Mouse (Mus musculus) kidney, postnatal 36 days (tissue): Measurements from ENCODE around the gene Ssr2.
"Not testable (repeated sequence)": the region's sequence is repeated elsewhere in the genome, so short reads cannot be mapped to it uniquely, and the experiment has no call there.

Experiments used
- DNase-seq, 2 experiments: peaks; one replicate each; pipeline ENCODE4 v3.0.0; 2021 to 2022; ENCODE audit warnings: mixed read lengths in 2 of 2

The Ssr2 gene

DNA sequence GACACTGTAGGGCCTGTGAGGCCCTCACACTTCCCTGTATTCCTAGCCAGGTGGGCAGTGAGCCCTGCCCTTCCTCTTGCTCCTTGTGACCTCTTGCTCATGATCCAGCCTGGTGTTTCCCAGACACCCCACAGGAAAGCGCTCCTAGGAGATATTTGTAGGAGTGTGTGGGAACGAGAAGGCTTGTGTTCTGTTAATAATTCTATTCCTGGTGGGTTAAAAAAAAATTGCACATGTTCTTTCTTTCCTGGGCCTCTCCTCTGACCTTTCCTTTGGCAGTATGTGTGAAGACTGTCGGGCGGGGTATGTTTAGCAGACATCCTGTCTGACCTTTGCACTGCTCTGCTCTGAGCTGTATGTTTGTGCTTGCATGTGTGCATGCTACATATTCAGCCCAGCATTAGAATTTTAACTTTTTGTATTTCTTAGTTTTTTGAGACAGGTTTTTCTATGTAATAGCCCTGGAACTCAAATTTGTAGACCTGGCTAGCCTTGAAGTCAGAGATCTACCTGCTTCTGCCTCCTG lies 9.1 kb upstream of the Ssr2 start:
- DNase-seq = peak; percentile 29 to 36

DNA sequence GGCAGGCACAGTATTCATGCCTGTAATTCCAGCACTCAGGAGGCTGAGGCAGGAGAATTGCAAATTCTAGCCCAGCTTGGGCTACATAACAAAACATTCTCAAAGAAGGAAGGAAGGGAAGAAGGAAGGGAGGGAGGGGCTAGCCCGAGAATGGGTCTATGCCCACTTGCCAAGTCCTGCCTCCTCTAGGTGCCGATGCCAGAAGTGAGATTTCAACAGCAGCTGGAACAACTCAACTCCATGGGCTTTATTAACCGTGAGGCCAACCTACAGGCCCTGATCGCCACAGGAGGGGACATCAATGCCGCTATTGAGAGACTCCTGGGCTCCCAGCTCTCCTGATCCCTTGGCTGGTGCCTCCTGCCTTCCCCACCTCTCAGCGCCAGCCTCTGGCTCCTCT lies 7.8 kb upstream of the Ssr2 start:
- DNase-seq = no peak

DNA sequence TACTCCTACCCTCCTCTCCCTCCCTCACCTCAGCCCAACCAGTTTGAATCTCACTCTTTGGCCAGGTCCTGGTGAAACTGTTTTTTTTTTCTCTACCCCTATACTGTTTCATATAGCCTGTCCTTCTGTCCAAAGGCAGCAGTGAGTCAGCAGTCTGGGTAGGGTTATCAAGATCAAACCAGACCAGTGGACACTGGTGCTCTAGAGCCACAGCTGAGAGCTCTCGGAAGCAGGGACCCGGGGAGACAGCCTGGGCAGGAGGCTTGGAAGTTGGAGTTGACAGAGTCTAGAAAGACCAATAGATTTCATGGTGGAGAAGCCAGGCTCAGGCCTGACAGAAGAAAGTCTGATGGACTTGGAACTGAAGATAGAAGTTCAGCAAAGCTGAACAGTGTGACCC lies 7.1 kb upstream of the Ssr2 start:
- DNase-seq = no peak

DNA sequence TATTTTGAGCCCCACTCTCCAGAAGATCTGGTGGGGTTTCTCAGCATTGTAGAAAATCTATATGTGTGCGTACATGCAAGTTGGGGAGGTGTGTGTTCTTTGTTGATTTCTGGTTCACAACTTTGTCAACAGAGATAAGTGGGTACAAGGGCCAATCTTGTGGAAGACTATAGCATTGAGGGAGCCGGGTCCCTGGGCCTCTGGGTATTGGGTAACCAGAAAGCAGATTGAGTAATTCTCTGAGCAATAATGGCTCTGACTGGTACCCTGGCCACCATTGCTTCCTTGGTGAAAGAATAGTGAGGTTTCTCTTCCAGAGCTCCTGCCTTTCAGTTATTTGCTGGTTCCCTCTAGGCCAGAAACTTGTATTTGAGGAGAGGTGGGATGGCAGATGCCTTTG lies 6.6 kb upstream of the Ssr2 start:
- no peak for DNase-seq

DNA sequence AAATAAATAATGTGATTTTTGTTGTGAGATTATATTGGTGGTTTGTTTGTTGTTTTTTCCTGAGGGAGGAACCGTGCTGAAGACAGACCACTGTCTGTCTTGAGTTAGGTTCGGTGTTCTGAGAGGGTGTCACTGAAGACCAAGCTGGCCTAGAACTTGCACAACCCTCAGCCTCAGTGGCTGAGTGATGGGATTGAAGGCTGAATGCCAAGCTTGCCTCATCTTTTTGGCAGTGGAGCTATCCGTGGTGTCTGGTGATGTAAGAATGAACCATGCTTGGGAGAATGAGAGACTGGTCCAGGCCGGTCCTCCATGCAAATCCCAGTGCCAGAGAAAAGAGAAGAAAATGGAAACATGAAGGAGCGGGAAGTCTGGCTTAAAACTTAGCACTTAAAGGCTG lies 6.0 kb upstream of the Ssr2 start:
- no peak for DNase-seq

DNA sequence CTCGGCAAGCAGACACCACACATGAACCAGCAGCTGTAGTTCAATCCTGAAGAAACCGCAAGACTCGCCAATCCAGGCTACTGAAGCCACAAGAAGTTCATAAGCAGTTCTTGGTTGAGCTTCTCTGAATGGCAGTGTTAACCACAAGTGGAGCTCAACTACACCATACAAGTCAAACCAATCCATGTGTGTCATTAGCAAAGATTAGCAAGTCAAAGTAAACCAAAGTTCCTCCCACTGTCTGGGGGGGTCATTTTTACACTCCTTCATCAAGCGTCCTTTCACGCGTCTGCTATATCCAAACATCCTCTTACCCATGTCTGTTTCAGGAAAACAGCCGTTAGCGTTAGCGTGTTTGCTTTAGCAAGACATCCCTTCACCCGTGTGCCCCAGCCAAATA lies 5.3 kb upstream of the Ssr2 start:
- DNase-seq = no peak

DNA sequence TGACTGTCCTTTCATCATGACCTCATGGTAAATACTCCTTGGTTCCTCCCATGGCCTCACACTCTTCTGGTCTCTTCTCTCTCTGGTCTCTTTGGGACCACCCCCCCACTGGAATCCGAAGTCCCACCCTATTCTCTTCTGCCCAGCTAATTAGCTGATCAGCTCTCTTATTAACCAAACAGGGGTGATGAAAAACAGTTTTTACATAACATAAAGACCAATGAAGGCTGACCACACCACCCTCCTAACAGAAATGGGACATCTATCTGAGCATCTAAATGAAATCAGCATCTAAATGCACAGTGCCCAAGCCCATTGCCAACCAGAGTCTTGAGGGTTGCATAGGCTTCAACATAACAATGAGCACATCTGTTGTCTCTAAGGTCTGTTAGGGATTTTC lies 3.8 kb upstream of the Ssr2 start:
- DNase-seq = no peak

DNA sequence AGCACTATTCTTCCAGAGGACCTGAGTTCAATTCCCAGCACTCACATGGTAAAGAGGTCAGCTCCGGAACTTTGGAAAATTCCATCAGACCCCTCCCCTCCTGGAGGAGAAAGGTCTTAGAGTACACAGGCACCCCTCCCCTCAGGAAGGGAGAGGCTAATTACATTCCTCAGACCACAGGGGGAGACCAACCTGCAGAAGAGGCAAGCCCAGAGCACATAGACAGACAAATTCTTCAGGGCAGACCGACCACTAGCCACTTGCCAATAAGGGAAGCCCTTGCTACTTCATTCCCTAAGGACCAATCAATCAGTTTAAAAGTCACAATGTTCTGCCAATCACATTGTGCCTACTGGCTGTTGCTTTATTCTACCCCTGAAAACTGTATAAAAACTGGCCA lies 2.8 kb upstream of the Ssr2 start:
- no peak for DNase-seq

DNA sequence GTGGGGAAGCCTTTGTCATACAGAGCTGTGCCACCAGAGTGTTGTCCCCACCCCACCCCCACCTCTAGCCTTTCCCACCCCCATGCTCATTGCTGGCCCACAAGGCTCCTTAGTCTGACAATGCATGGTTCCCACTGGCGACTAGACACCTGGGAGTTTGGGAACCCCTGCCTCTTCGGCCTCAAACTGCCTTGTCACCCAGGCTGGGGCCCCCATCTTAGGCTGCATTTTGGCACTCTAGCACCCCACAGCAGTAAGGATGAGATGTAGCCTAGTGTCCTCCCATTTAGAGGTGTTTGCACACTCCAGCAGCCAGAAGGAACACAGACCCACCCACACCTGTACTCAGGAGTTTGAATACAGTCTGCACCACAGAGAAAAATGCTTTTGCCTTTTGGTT lies 1.9 kb upstream of the Ssr2 start:
- no peak for DNase-seq

DNA sequence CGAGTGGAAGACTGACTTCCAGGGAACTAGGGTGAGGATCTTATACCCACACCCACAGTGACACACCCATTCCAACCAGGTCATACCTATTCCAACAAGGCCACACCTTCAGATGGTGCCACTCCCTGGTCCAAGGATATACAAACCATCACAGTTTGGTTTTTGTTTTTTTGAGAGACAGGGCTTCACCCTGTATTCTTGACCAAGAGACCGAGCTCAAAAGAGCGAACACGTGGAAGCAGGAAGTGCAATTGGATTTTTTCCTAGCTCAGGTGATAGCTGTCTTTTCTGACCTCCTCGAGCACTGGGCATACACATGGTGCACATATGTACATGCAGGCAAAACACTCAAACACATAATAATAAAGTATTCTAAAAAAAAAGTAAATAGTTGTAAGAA lies 2.2 kb downstream of the Ssr2 start:
- DNase-seq = not testable (repeated sequence)

DNA sequence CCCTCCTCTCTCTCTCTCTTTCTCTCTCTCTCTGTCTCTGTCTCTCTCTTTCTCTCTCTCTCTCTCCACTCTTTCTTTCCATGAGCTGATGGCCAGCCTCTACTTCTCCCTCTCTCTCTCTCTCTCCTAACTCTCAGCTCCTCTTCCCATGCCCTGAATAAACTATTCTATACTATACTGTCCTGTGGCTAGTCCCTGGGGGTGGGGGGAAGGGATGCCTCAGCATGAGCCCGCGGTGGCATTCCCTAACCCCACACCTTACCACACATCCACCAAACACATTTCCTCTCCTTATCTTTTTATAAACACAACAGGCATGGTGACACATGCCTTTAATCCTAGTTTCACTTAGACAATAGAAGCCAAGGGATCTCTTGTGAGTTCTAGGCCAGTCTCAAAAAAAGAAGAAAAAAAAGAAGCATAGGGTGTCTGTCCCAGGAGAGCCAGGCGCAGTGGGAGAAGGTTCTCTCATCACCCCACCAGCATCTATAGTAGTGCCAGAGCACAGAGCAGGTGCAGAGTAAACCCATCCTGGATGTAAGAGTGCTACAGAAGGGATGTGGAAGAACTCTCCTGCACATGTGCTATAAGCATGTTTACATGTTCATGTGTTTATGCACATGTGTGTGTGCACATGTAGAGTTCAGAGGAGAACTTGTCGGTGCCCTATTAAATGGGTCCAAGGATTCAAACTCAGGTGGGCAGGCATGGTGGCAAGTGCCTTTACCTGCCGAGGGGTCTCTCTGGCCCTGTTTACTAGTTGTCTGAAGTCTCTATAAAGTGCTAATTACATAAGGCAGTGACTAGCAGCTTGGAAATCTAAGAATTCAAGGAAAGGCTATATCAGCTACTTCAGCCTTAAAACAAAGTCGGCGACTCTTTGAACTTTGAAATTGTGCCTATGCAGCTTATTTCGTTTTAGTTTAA lies 3.1 kb downstream of the Ssr2 start:
- no peak for DNase-seq

DNA sequence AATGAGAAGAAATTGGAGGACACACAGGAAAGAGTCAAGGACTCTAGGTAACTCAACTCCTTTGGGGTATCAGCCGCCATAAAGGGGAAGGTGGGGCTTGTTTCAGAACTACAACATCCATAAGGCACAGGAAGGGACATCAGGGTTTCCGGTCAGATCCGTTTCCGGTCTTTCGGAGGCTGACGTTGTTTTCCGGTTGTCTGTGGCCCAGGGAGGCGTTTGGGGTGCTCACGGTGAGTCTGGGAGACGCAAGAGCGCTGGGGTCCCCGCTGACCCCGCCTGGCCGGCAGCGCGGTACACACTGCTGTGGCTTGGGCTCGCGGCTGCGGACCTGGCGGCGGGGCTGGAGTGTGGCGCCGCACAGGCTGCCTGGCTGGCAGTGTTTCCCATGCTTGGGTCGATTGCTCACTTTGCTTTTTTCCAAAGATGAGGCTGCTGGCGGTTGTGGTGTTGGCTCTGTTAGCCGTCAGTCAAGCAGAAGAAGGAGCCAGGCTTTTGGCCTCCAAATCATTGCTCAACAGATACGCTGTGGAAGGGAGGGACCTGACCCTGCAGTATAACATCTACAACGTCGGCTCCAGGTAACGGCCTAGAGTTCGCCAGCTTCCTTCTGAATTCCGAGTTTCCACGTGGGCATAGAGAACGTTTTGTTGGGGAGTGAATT lies 3.9 kb downstream of the Ssr2 start:
- peak; percentile 87 to 89 for DNase-seq

DNA sequence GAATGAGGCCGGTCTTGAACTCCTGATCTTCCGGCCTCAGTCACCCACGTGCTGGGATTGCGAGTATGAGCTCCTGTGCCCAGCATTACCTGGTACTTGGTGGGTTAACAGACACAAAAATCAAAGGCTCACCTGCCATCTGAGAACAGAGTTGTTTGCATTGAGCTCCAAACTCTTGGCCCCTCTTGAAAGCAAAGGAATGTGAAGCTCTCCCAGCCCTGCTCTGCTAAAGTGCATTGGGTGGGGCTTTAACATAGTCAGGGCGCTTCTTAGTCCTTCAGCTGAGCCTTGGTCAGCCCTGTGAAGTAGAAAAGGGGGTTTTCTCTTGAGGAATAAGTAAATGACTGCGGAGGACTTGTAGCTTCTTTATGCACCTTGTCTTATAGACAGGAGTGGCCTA lies 10.1 kb downstream of the Ssr2 start:
- no peak for DNase-seq

DNA sequence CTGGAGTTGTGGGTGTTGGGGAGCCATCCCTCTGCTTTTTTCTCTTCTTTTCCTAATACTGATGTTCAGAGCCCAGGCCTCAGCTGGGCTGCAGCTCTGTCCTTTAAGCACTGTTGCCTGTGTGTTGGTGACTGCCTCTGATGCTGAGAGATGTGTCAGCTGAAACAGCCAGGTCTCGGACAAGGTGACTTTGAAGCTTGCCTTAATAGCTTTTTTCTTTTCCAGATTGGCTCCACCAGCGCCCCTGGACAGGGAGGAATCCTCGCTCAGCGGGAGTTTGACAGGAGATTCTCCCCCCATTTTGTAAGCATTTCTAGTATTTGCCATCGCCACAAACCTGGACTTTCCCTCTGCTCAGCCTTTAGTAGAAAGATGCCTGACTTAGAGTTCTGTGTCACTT lies 11.0 kb downstream of the Ssr2 start:
- no peak for DNase-seq

DNA sequence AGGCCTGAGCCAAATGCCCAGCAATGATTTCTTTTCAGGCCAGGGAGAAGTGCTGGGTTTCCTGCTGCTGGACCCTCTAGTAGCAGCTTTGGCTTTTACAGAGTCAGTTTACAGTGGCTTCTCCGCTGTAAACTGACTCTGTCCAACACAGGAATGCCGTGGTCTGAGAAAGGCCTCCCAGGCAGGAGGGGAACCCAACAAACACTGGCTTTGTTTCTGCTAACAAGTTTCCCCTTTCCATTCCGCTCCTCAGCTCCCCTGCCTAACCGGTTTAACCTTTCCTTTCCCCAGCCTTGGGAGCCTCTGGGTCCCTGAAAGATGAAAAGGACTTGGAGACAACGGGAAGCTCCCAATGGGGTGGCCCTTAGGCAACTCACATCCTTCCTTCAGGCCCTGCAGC lies 14.6 kb downstream of the Ssr2 start:
- DNase-seq = no peak

DNA sequence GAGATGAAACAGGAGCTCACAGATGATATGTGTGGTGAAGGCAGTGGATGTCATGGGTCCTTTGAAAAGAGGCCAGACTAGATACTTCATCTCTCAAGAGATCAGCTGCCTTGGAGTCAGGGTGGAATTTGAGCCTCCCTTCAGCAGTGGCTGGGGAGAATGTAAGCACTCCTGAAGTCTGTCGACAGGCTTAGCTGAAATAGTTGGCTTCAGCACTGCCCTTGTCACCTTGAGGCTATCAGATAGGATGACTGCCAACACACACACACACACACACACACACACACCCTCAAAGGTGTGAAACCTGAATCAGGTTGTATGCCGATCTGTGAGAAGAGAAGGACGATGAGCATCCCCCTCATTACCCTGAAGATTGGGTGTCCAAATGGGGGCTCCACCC lies 15.4 kb downstream of the Ssr2 start:
- DNase-seq = no peak

DNA sequence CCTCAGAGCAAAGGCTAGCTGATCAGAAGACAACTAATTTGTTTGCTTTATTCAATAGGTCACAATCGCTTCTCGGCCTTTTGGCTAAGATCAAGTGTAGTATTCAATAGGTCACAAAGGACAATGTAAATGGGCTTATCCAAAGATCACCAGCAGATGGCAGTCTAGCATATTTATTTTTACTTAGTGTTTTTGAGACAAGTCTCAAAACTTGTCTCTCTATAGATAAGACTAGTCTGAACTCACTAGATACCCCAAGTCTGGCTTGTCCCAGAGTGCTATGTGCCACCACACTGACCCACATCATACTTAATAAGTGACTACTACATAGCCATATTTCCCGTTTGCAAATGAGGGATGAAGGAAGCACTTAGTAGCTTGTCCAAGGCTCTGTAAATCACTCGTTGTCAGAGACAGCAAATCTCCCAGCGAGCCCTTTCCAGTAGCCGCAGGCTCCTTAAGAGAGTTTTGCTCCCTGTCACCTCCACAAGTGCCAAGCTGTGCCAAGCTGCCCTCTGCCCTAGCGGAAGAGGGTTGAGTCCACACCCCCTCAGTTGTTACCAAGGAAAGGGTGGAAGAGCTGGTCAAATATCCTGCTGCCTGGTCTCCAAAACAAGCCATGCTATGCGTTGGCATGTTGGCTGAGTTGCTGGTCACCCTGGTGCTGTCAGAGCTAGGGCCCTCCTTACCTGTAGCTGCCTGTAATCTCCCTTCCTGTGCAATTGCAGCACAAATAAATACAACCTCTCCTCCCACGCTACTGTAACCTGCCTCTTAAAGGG lies 16.5 kb downstream of the Ssr2 start:
- DNase-seq = peak; percentile 65 to 73

DNA sequence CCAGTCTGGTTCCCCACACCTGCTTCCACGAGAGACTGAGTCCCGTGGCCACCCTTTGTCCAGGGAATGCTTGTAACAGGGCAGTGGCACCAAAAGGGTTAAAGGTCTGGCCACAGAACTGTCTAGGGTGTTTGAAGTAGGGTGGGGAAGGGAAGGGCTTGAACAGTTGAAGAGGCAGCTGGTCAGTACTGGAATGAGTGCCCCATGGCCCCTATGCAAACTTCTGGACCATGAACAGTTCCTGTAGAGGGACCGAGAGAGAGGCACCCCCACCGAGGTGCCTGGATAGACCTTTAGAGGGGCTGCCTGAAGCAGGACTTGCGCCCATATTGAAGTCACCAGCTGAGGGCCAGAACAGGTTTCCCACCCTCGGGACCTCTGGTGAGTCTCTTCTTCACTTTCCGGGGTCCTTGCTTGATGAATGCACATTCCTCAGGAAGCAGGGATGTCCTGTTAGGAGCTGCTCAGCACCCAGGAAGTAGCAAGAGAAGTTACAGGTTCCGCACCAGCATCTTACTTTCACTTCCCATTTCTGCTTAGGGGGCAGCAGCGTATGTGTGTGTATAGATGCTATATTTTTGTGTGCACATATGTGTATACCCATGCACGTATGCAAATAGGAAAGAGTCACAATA lies 17.4 kb downstream of the Ssr2 start:
- peak in 1 of 2 experiments; percentile 47 for DNase-seq

DNA sequence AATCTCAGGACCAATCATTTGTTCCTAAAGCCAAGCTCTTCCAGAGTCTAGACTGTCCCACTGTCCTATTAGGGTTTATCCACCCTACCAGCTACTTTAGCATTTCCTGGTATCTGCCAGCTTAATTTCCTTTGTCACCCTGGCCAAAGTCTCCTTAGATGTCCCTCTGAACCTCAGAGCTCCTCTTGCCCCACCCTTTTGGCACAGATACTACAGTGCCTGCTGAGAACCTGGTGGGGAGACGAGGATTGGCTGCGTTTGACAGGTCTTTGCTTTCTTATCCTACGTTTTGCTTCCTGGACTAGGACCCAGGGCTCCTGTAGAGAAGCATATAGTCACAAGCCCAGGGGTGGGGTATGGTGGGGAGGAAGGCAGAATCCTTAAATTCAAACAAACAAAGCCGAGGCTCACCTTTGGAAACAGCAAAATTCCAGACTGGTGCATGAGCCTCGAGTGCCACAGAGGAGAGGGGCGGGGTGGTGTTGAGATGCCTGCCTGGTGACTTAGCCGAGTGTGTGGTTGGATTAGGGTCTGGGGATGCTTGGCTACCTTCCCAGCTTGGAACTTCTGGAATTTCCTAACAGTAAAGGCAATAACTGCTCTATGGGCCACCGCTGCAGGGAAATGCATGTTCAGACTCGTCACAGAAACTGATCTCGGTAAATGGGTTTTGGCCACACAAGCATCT lies 18.4 kb downstream of the Ssr2 start:
- DNase-seq = peak; percentile 43 to 56

DNA sequence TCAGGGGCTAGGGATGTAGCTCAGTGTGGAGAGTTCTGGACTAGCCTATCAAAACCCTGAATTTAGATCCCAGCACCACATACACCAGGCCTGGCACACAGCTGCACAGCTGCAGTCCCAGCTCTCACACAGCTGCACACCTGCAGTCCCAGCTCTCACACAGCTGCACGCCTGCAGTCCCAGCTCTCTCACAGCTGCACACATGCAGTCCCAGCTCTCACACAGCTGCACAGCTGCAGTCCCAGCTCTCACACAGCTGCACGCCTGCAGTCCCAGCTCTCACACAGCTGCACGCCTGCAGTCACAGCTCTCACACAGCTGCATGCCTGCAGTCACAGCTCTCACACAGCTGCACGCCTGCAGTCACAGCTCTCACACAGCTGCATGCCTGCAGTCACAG lies 20.9 kb downstream of the Ssr2 start:
- not testable (repeated sequence) for DNase-seq

DNA sequence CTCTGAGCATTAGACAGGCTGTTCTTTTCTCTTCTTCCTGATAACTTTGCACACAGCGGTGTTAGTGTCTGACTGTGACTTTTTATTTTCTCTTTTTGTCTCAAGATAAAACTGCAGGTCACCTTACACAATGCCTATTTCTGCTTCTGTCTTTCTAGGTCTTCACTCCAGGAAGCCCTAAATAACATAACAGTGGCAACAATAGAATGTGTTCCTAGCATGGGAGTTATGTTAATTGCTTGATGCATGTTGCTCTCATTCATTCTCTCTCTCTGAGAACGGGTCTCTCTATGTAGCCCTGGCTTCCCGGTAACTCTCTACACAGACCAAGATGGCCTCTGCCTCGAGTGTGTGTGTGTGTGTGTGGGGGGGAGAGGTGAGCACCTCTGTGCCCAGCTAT lies 26.8 kb downstream of the Ssr2 start:
- no peak for DNase-seq

DNA sequence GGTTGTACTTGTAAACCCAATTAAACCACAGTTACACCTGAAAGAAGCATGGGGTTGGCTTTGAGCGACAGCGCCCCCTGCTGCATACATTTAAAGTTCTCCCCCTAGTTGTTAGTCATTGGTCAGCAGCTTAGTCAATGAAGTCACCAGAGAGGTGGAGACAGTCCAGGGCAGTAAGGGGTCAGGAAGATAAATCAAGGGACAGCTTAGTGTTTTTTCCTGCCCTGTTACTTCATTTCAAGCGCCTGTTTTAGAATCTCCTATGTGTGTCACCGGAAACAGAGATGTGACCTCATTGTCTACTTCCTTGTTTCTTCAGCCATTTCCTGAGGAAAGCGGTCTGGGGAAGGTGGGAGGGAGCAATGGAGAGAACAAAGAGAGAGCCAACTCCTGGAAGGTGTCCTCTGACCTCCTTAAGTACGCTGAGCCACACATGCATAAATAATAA lies 28.1 kb downstream of the Ssr2 start:
- peak; percentile 91 to 93 for DNase-seq
